Mouse (Mus musculus) heart, adult 10 weeks (tissue): ENCODE data around the gene Myocd. TPM values are rescaled to one million over a fixed set of nuclear protein-coding genes. Genes with fewer than 3 reads are reported as not detected.

Source experiments
- polyA plus RNA-seq: library from polyadenylated mRNA; stranded (reverse); fragments of 350-450 nt; fragmentation: Illumina TruSeq; extraction: RNeasy Lipid Tissue Mini Kit (QIAGEN cat#74804); gene quantifications from one replicate; pipeline ENCODE4 v1.2.3, GENCODE M21; 2014; ENCODE audit warnings: low read depth, low replicate concordance

Gene Myocd
- polyA plus RNA-seq, result 31.1 TPM

GRCm38 (mm10) chr11:65269851-65270473, at the start of gene Myocd:
TSS of gene Myocd (minus strand) at chr11:65269989.

GRCm38 (mm10) chr11:65162767-65163120, 107.0 kb downstream of the Myocd start, which contains the start of gene Arhgap44:
TSS of gene Arhgap44 (minus strand) at chr11:65162961.

GRCm38 (mm10) chr11:65159791-65160190, 110.0 kb downstream of the Myocd start, which contains the start of gene 1700086D15Rik:
TSS of gene 1700086D15Rik (minus strand) at chr11:65159891.

Other genes with a start within 250 kb of the Myocd start
- gene 1700086D15Rik, start 110.1 kb downstream of the Myocd start, polyA plus RNA-seq, result not detected
- 21.7 TPM for gene Arhgap44, start 107.0 kb downstream of the Myocd start, polyA plus RNA-seq